Mouse (Mus musculus) Muller cell, postnatal 12 days (primary cell): Measurements from ENCODE around the gene 1700016K19Rik.

ENCODE experiments used
- DNase-seq: peaks from one replicate; pipeline ENCODE4 v3.0.0-alpha.2; 2015; ENCODE audit errors: inconsistent ontology term

1700016K19Rik gene

GRCm38 (mm10) chr11:76033359-76033758 is 33.6 kb downstream of the 1700016K19Rik start:
- no peak for DNase-seq

- DNase-seq = no peak
Measured at GRCm38 (mm10) chr11:76033836-76034235, 34.1 kb downstream of the 1700016K19Rik start.

- DNase-seq = no peak
Measured at GRCm38 (mm10) chr11:76035182-76035581, 35.5 kb downstream of the 1700016K19Rik start.

- no peak for DNase-seq
Measured at GRCm38 (mm10) chr11:76037581-76038294, 38.0 kb downstream of the 1700016K19Rik start.

- DNase-seq = peak; percentile 59
Measured at GRCm38 (mm10) chr11:76039271-76040053, 39.8 kb downstream of the 1700016K19Rik start.

GRCm38 (mm10) chr11:76040106-76040505 is 40.4 kb downstream of the 1700016K19Rik start:
- DNase-seq = no peak

- peak; percentile 45 for DNase-seq
Measured at GRCm38 (mm10) chr11:76040761-76041376, 41.2 kb downstream of the 1700016K19Rik start.

GRCm38 (mm10) chr11:76042041-76042638 is 42.4 kb downstream of the 1700016K19Rik start:
- DNase-seq = no peak

- no peak for DNase-seq
Measured at GRCm38 (mm10) chr11:76042882-76043281, 43.2 kb downstream of the 1700016K19Rik start.

- DNase-seq = no peak
Measured at GRCm38 (mm10) chr11:76044468-76044867, 44.8 kb downstream of the 1700016K19Rik start.

- DNase-seq = no peak
Measured at GRCm38 (mm10) chr11:76045367-76045766, 45.7 kb downstream of the 1700016K19Rik start.

GRCm38 (mm10) chr11:76050509-76050908 is 50.8 kb downstream of the 1700016K19Rik start:
- DNase-seq = no peak

GRCm38 (mm10) chr11:76050967-76051512 is 51.3 kb downstream of the 1700016K19Rik start:
- DNase-seq = no peak

- DNase-seq = no peak
Measured at GRCm38 (mm10) chr11:76052496-76052895, 52.8 kb downstream of the 1700016K19Rik start.
